Mouse (Mus musculus) CH12.LX (cell line): ENCODE data around the gene Cdk8. TPM values are rescaled to one million over a fixed set of nuclear protein-coding genes. Genes with fewer than 3 reads are reported as not detected.

Experiments
- DNase-seq: peaks from one replicate; pipeline ENCODE4 v3.0.0-alpha.2; 2013; ENCODE audit errors: extremely low read depth
- H3K27ac ChIP-seq: 2 replicates; pipeline ENCODE4 v1.5.1; 2012; ENCODE audit warnings: low read depth, mild to moderate bottlenecking, control low read depth, moderate library complexity; ENCODE audit not compliant: insufficient read depth
- H3K27me3 ChIP-seq: replicated peaks from 2 replicates; pipeline ENCODE3; 2012; ENCODE audit warnings: inconsistent platforms
- H3K36me3 ChIP-seq, 2 experiments: replicated peaks in 1 of 2; 2 replicates each; pipeline versions ENCODE3 to v1.6.1; 2012; ENCODE audit warnings: inconsistent platforms in 1 of 2, low read length in 1 of 2, mild to moderate bottlenecking in 1 of 2, mixed read lengths in 1 of 2, moderate library complexity in 1 of 2; ENCODE audit not compliant: control insufficient read depth in 1 of 2, insufficient read depth in 1 of 2
- H3K4me1 ChIP-seq, 2 experiments: 2 replicates each; pipeline ENCODE4 v1.6.1; 2012; ENCODE audit warnings: inconsistent platforms in 1 of 2, moderate library complexity in 1 of 2; ENCODE audit not compliant: insufficient read depth in 2 of 2, control insufficient read depth in 1 of 2
- H3K4me2 ChIP-seq: 2 replicates; pipeline ENCODE4 v1.6.1; 2012; ENCODE audit warnings: low read depth, mild to moderate bottlenecking, control low read depth; ENCODE audit not compliant: poor library complexity, insufficient read depth, severe bottlenecking
- H3K4me3 ChIP-seq, 3 experiments: fragments of 150-350 bp in 1 of 3; sonication (generic) in 1 of 3; replicated peaks in 1 of 3; 2 replicates each; pipeline versions ENCODE3 to v1.5.1; 2011 to 2012; ENCODE audit warnings: low read depth in 2 of 3, low read length in 2 of 3, mild to moderate bottlenecking in 2 of 3, moderate library complexity in 2 of 3, control low read depth in 1 of 3, improper control_type of control experiment in 1 of 3, inconsistent platforms in 1 of 3, mixed read lengths in 1 of 3; ENCODE audit not compliant: poor library complexity in 1 of 3
- H3K79me2 ChIP-seq: replicated peaks from 2 replicates; pipeline ENCODE4 v1.6.1; 2012; ENCODE audit warnings: mild to moderate bottlenecking, moderate library complexity; ENCODE audit not compliant: control insufficient read depth, poor library complexity, insufficient read depth, severe bottlenecking; ENCODE audit errors: extremely low read depth
- H3K9ac ChIP-seq: 2 replicates; pipeline ENCODE4 v1.6.1; 2012; ENCODE audit warnings: low read depth, mild to moderate bottlenecking, control low read depth, moderate library complexity; ENCODE audit not compliant: insufficient read depth
- H3K9me3 ChIP-seq: replicated peaks from 2 replicates; pipeline ENCODE3; 2012; ENCODE audit warnings: low read length, inconsistent platforms, mixed read lengths
- CHD1 ChIP-seq: IDR thresholded peaks from 2 replicates; pipeline ENCODE4 v1.6.1; 2012; ENCODE audit warnings: low read depth, low read length, improper control_type of control experiment, inconsistent platforms
- ETS1 ChIP-seq: conservative IDR thresholded peaks from 2 replicates; pipeline ENCODE4 v1.6.1; 2012; ENCODE audit warnings: low read depth, mild to moderate bottlenecking, inconsistent platforms, low read length, improper control_type of control experiment, moderate library complexity
- JUND ChIP-seq: conservative IDR thresholded peaks from 2 replicates; pipeline ENCODE4 v1.6.1; 2011; ENCODE audit warnings: low read depth, low read length, improper control_type of control experiment
- KAT2A ChIP-seq: IDR thresholded peaks from 2 replicates; pipeline ENCODE4 v1.6.1; 2012; ENCODE audit warnings: low read length, improper control_type of control experiment, inconsistent platforms; ENCODE audit not compliant: insufficient replicate concordance
- MXI1 ChIP-seq: IDR thresholded peaks from 2 replicates; pipeline ENCODE4 v1.6.1; 2011; ENCODE audit warnings: mild to moderate bottlenecking, low read depth, low read length, improper control_type of control experiment
- NRF1 ChIP-seq: IDR thresholded peaks from 2 replicates; pipeline ENCODE4 v1.6.1; 2014; ENCODE audit warnings: low read depth, mild to moderate bottlenecking, inconsistent platforms, low read length, improper control_type of control experiment, moderate library complexity
- USF1 ChIP-seq: IDR thresholded peaks from 2 replicates; pipeline ENCODE4 v1.6.1; 2014; ENCODE audit warnings: low read depth, mild to moderate bottlenecking, inconsistent platforms, low read length, improper control_type of control experiment
- dilution Hi-C: fragments of 300-500 bp; cut with MboI; formaldehyde crosslinking; loops from 2 replicates; pipeline ENCODE4 v1.14.3; 2020; ENCODE audit warnings: low sequenced_read_pairs; ENCODE audit not compliant: extremely low pct_unique_long_range_greater_than_20kb, extremely low pct_ligation_motif_present
- in situ Hi-C: fragments of 300-500 bp; cut with MboI; formaldehyde crosslinking; loops from 3 replicates; pipeline ENCODE4 v1.14.3; 2019; ENCODE audit warnings: low sequenced_read_pairs, low pct_ligation_motif_present, low pct_unique_long_range_greater_than_20kb, mixed read lengths
- polyA plus RNA-seq: library from polyadenylated mRNA; unstranded; fragments of >175 nt; gene quantifications from 2 replicates; pipeline ENCODE4 v1.2.1, GENCODE M21; 2012; ENCODE audit warnings: low read depth; ENCODE audit not compliant: insufficient read length
- total RNA-seq, 2 experiments: library from RNA; depleted of rRNA; stranded (reverse); fragments of 300-350 nt in 1 of 2; fragments of >200 nt in 1 of 2; gene quantifications; 2 replicates each; pipeline ENCODE4 v1.2.3; 2012 to 2014

The Cdk8 gene
- total and polyA plus RNA-seq, 3 experiments: 52.6 to 99.1 (median 69.9) TPM

GRCm38 (mm10) chr5:146246386-146246785 is 15.4 kb downstream of the Cdk8 start:
- dilution Hi-C loops (no loop called here), in situ Hi-C loops (no loop called here)
- no peaks in the 10 kb centered on the region for H3K27me3 ChIP-seq
- H3K9ac ChIP-seq: no peak overlapping the region
- peaks cover 39% of the 10 kb centered on the region for H3K79me2 ChIP-seq
- H3K4me2 ChIP-seq: no peak overlapping the region
- no peak overlapping the region for H3K27ac ChIP-seq
- H3K4me3 ChIP-seq: no peak overlapping the region
- H3K36me3 ChIP-seq: peaks cover 4 to 51% of the 10 kb centered on the region in 2 experiments
- H3K9me3 ChIP-seq: no peaks in the 10 kb centered on the region
- no peak for TF ChIP-seq ETS1
- TF ChIP-seq NRF1: no peak
- TF ChIP-seq MXI1: no peak
- no peak for TF ChIP-seq USF1
- DNase-seq: no peak
- peaks cover 2 to 25% of the 10 kb centered on the region in 2 experiments for H3K4me1 ChIP-seq

GRCm38 (mm10) chr5:146247709-146248108 is 16.7 kb downstream of the Cdk8 start:
- dilution Hi-C loops: no loop called here
- no peak overlapping the region for H3K9ac ChIP-seq
- H3K27ac ChIP-seq: no peak overlapping the region
- peaks cover 2 to 25% of the 10 kb centered on the region in 2 experiments for H3K4me1 ChIP-seq
- no peaks in the 10 kb centered on the region for H3K9me3 ChIP-seq
- H3K4me2 ChIP-seq: no peak overlapping the region
- no peaks in the 10 kb centered on the region for H3K27me3 ChIP-seq
- peaks cover 4 to 50% of the 10 kb centered on the region in 2 experiments for H3K36me3 ChIP-seq
- TF ChIP-seq KAT2A: no peak
- no peak for TF ChIP-seq CHD1
- TF ChIP-seq, all 38 proteins: peak for 0
- in situ Hi-C loops: no loop called here
- peaks cover 31% of the 10 kb centered on the region for H3K79me2 ChIP-seq
- DNase-seq: no peak
- H3K4me3 ChIP-seq: no peak overlapping the region

GRCm38 (mm10) chr5:146248746-146249145 is 17.7 kb downstream of the Cdk8 start:
- DNase-seq: no peak
- in situ Hi-C loops (no loop called here), dilution Hi-C loops (no loop called here)
- H3K4me3 ChIP-seq: no peak overlapping the region
- no peaks in the 10 kb centered on the region for H3K9me3 ChIP-seq
- TF ChIP-seq JUND (no peak), ETS1 (no peak)
- peaks cover 4 to 52% of the 10 kb centered on the region in 2 experiments for H3K36me3 ChIP-seq
- H3K27ac ChIP-seq: no peak overlapping the region
- no peak overlapping the region for H3K4me2 ChIP-seq
- no peaks in the 10 kb centered on the region for H3K27me3 ChIP-seq
- peaks cover 24% of the 10 kb centered on the region for H3K79me2 ChIP-seq
- H3K4me1 ChIP-seq: peaks cover 2 to 25% of the 10 kb centered on the region in 2 experiments
- H3K9ac ChIP-seq: no peak overlapping the region
